Mouse (Mus musculus): ENCODE data around the gene Ankfn1. TPM values are rescaled to one million over a fixed set of nuclear protein-coding genes. Genes with fewer than 3 reads are reported as not detected.

Gene Ankfn1
- polyA plus RNA-seq, 1 experiment from 2014 or later = 0.05 TPM

- DNase-seq (ENCODE audit: low spot score) = no peak
- Histone ChIP-seq H3K4me2 (ENCODE audit: low read depth, severe bottlenecking) (no peak overlapping the region), H3K27me3 (ENCODE audit: control insufficient read depth, insufficient read depth, low read length) (no peaks in the 10 kb centered on the region), H3K36me3 (ENCODE audit: control insufficient read depth, insufficient read depth, low read length) (no peaks in the 10 kb centered on the region), H3K27ac (replicated peaks; ENCODE audit: low read depth, low read length) (no peak overlapping the region), H3K4me1 (ENCODE audit: control insufficient read depth, insufficient read depth, low read length) (no peaks in the 10 kb centered on the region), H3K9ac (ENCODE audit: low read length) (no peak overlapping the region), H3K9me3 (ENCODE audit: control insufficient read depth, low read length) (no peaks in the 10 kb centered on the region), H3K4me3 (ENCODE audit: low read depth, low read length) (no peak overlapping the region)
- WGBS = 77% methylated on average over 3 of the region's 3 CpGs
- no peak for ATAC-seq (ENCODE audit: insufficient number of reproducible peaks, low FRiP score, low TSS enrichment, low read depth)
These were observed 118.4 kb downstream of the Ankfn1 start for GRCm38 (mm10) chr11:89659048-89659447.

GRCm38 (mm10) chr11:89656556-89656955, 120.9 kb downstream of the Ankfn1 start:
- ATAC-seq (ENCODE audit: insufficient number of reproducible peaks, low FRiP score, low TSS enrichment, low read depth) (no peak), DNase-seq (ENCODE audit: low spot score) (no peak)
- Histone ChIP-seq H3K9me3 (ENCODE audit: control insufficient read depth, low read length) (no peaks in the 10 kb centered on the region), H3K27me3 (ENCODE audit: control insufficient read depth, insufficient read depth, low read length) (no peaks in the 10 kb centered on the region), H3K36me3 (ENCODE audit: control insufficient read depth, insufficient read depth, low read length) (no peaks in the 10 kb centered on the region), H3K27ac (replicated peaks; ENCODE audit: low read depth, low read length) (no peak overlapping the region), H3K4me3 (ENCODE audit: low read depth, low read length) (no peak overlapping the region), H3K4me2 (ENCODE audit: low read depth, severe bottlenecking) (no peak overlapping the region), H3K9ac (ENCODE audit: low read length) (no peak overlapping the region), H3K4me1 (ENCODE audit: control insufficient read depth, insufficient read depth, low read length) (no peaks in the 10 kb centered on the region)

- H3K27ac ChIP-seq (replicated peaks; ENCODE audit: low read depth, low read length) = no peak overlapping the region
- H3K4me1 ChIP-seq (ENCODE audit: control insufficient read depth, insufficient read depth, low read length) = no peaks in the 10 kb centered on the region
- H3K27me3 ChIP-seq (ENCODE audit: control insufficient read depth, insufficient read depth, low read length) = no peaks in the 10 kb centered on the region
- WGBS = 92% methylated on average over 1 of the region's 1 CpGs
- DNase-seq (ENCODE audit: low spot score) = no peak
- no peak overlapping the region for H3K4me3 ChIP-seq (ENCODE audit: low read depth, low read length)
- no peaks in the 10 kb centered on the region for H3K9me3 ChIP-seq (ENCODE audit: control insufficient read depth, low read length)
- no peaks in the 10 kb centered on the region for H3K36me3 ChIP-seq (ENCODE audit: control insufficient read depth, insufficient read depth, low read length)
- ATAC-seq (ENCODE audit: insufficient number of reproducible peaks, low FRiP score, low TSS enrichment, low read depth) = no peak
- no peak overlapping the region for H3K4me2 ChIP-seq (ENCODE audit: low read depth, severe bottlenecking)
- no peak overlapping the region for H3K9ac ChIP-seq (ENCODE audit: low read length)
These were observed 141.7 kb downstream of the Ankfn1 start for GRCm38 (mm10) chr11:89635740-89636139.

GRCm38 (mm10) chr11:89631315-89631714, 146.1 kb downstream of the Ankfn1 start:
- no peak overlapping the region for H3K4me3 ChIP-seq (ENCODE audit: low read depth, low read length)
- no peaks in the 10 kb centered on the region for H3K36me3 ChIP-seq (ENCODE audit: control insufficient read depth, insufficient read depth, low read length)
- H3K27ac ChIP-seq (replicated peaks; ENCODE audit: low read depth, low read length) = no peak overlapping the region
- H3K9me3 ChIP-seq (ENCODE audit: control insufficient read depth, low read length) = no peaks in the 10 kb centered on the region
- H3K9ac ChIP-seq (ENCODE audit: low read length) = no peak overlapping the region
- no peak for DNase-seq (ENCODE audit: low spot score)
- WGBS = 89% methylated on average over 2 of the region's 2 CpGs
- ATAC-seq (ENCODE audit: insufficient number of reproducible peaks, low FRiP score, low TSS enrichment, low read depth) = no peak
- no peak overlapping the region for H3K4me2 ChIP-seq (ENCODE audit: low read depth, severe bottlenecking)
- no peaks in the 10 kb centered on the region for H3K27me3 ChIP-seq (ENCODE audit: control insufficient read depth, insufficient read depth, low read length)
- H3K4me1 ChIP-seq (ENCODE audit: control insufficient read depth, insufficient read depth, low read length) = no peaks in the 10 kb centered on the region

- Histone ChIP-seq H3K27me3 (ENCODE audit: control insufficient read depth, insufficient read depth, low read length) (no peaks in the 10 kb centered on the region), H3K4me1 (ENCODE audit: control insufficient read depth, insufficient read depth, low read length) (no peaks in the 10 kb centered on the region), H3K27ac (replicated peaks; ENCODE audit: low read depth, low read length) (no peak overlapping the region), H3K4me2 (ENCODE audit: low read depth, severe bottlenecking) (no peak overlapping the region), H3K4me3 (ENCODE audit: low read depth, low read length) (no peak overlapping the region), H3K9ac (ENCODE audit: low read length) (no peak overlapping the region), H3K9me3 (ENCODE audit: control insufficient read depth, low read length) (no peaks in the 10 kb centered on the region), H3K36me3 (ENCODE audit: control insufficient read depth, insufficient read depth, low read length) (no peaks in the 10 kb centered on the region)
- 91% methylated on average over 6 of the region's 6 CpGs for WGBS
- DNase-seq (ENCODE audit: low spot score) (no peak), ATAC-seq (ENCODE audit: insufficient number of reproducible peaks, low FRiP score, low TSS enrichment, low read depth) (no peak)
These were observed 148.9 kb downstream of the Ankfn1 start for GRCm38 (mm10) chr11:89628562-89628961.

GRCm38 (mm10) chr11:89627232-89627631, 150.2 kb downstream of the Ankfn1 start:
- ATAC-seq (ENCODE audit: insufficient number of reproducible peaks, low FRiP score, low TSS enrichment, low read depth) = no peak
- no peaks in the 10 kb centered on the region for H3K27me3 ChIP-seq (ENCODE audit: control insufficient read depth, insufficient read depth, low read length)
- no peak overlapping the region for H3K27ac ChIP-seq (replicated peaks; ENCODE audit: low read depth, low read length)
- no peak overlapping the region for H3K9ac ChIP-seq (ENCODE audit: low read length)
- H3K36me3 ChIP-seq (ENCODE audit: control insufficient read depth, insufficient read depth, low read length) = no peaks in the 10 kb centered on the region
- H3K9me3 ChIP-seq (ENCODE audit: control insufficient read depth, low read length) = no peaks in the 10 kb centered on the region
- DNase-seq (ENCODE audit: low spot score) = no peak
- no peaks in the 10 kb centered on the region for H3K4me1 ChIP-seq (ENCODE audit: control insufficient read depth, insufficient read depth, low read length)
- H3K4me2 ChIP-seq (ENCODE audit: low read depth, severe bottlenecking) = no peak overlapping the region
- H3K4me3 ChIP-seq (ENCODE audit: low read depth, low read length) = no peak overlapping the region

GRCm38 (mm10) chr11:89623698-89624445, 153.6 kb downstream of the Ankfn1 start:
- WGBS = 84% methylated on average over 13 of the region's 13 CpGs

GRCm38 (mm10) chr11:89619955-89620354, 157.5 kb downstream of the Ankfn1 start:
- ATAC-seq (ENCODE audit: insufficient number of reproducible peaks, low FRiP score, low TSS enrichment, low read depth) = no peak

More at GRCm38 (mm10) chr11:89623698-89624445, 153.6 kb downstream of the Ankfn1 start:
- no peak overlapping the region for H3K27ac ChIP-seq (replicated peaks; ENCODE audit: low read depth, low read length)
- no peak overlapping the region for H3K4me3 ChIP-seq (ENCODE audit: low read depth, low read length)
- no peaks in the 10 kb centered on the region for H3K9me3 ChIP-seq (ENCODE audit: control insufficient read depth, low read length)
- DNase-seq (ENCODE audit: low spot score) (no peak), ATAC-seq (ENCODE audit: insufficient number of reproducible peaks, low FRiP score, low TSS enrichment, low read depth) (no peak)
- no peak overlapping the region for H3K4me2 ChIP-seq (ENCODE audit: low read depth, severe bottlenecking)
- H3K36me3 ChIP-seq (ENCODE audit: control insufficient read depth, insufficient read depth, low read length) = no peaks in the 10 kb centered on the region
- H3K27me3 ChIP-seq (ENCODE audit: control insufficient read depth, insufficient read depth, low read length) = no peaks in the 10 kb centered on the region
- no peaks in the 10 kb centered on the region for H3K4me1 ChIP-seq (ENCODE audit: control insufficient read depth, insufficient read depth, low read length)
- H3K9ac ChIP-seq (ENCODE audit: low read length) = no peak overlapping the region

GRCm38 (mm10) chr11:89615806-89616205, 161.6 kb downstream of the Ankfn1 start:
- H3K36me3 ChIP-seq (ENCODE audit: control insufficient read depth, insufficient read depth, low read length) = no peaks in the 10 kb centered on the region
- DNase-seq (ENCODE audit: low spot score) (no peak), ATAC-seq (ENCODE audit: insufficient number of reproducible peaks, low FRiP score, low TSS enrichment, low read depth) (no peak)
- no peaks in the 10 kb centered on the region for H3K4me1 ChIP-seq (ENCODE audit: control insufficient read depth, insufficient read depth, low read length)
- H3K27ac ChIP-seq (replicated peaks; ENCODE audit: low read depth, low read length) = no peak overlapping the region
- no peaks in the 10 kb centered on the region for H3K27me3 ChIP-seq (ENCODE audit: control insufficient read depth, insufficient read depth, low read length)
- H3K4me2 ChIP-seq (ENCODE audit: low read depth, severe bottlenecking) = no peak overlapping the region
- H3K9ac ChIP-seq (ENCODE audit: low read length) = no peak overlapping the region
- 88% methylated on average over 2 of the region's 2 CpGs for WGBS
- H3K4me3 ChIP-seq (ENCODE audit: low read depth, low read length) = no peak overlapping the region
- H3K9me3 ChIP-seq (ENCODE audit: control insufficient read depth, low read length) = no peaks in the 10 kb centered on the region

More at GRCm38 (mm10) chr11:89619955-89620354, 157.5 kb downstream of the Ankfn1 start:
- Histone ChIP-seq H3K9me3 (ENCODE audit: control insufficient read depth, low read length) (no peaks in the 10 kb centered on the region), H3K9ac (ENCODE audit: low read length) (no peak overlapping the region), H3K36me3 (ENCODE audit: control insufficient read depth, insufficient read depth, low read length) (no peaks in the 10 kb centered on the region), H3K27me3 (ENCODE audit: control insufficient read depth, insufficient read depth, low read length) (no peaks in the 10 kb centered on the region), H3K4me2 (ENCODE audit: low read depth, severe bottlenecking) (no peak overlapping the region), H3K4me1 (ENCODE audit: control insufficient read depth, insufficient read depth, low read length) (no peaks in the 10 kb centered on the region), H3K4me3 (ENCODE audit: low read depth, low read length) (no peak overlapping the region), H3K27ac (replicated peaks; ENCODE audit: low read depth, low read length) (no peak overlapping the region)
- no peak for DNase-seq (ENCODE audit: low spot score)

Data from limb, embryonic 11.5 days (tissue).